Mouse (Mus musculus): ENCODE results near the gene Mb.

GRCm38 (mm10) chr15:77065259-77065852, 14.9 kb upstream of the Mb start:
- TF ChIP-seq CTCF (IDR thresholded peaks at IDR 0.05; ENCODE audit: low read depth, low read length) (no peak), POLR2A (IDR thresholded peaks at IDR 0.05; ENCODE audit: extremely low read depth, insufficient read depth, low read length) (no peak)

Data from liver, adult 2 months (tissue).